Mouse (Mus musculus): Measurements from ENCODE around the gene Cd63. TPM values are rescaled to one million over a fixed set of nuclear protein-coding genes. Genes with fewer than 3 reads are reported as not detected.

The Cd63 gene
- total and polyA plus RNA-seq, 3 experiments: 0.04 to 1.7 (median 0.22) TPM

DNA sequence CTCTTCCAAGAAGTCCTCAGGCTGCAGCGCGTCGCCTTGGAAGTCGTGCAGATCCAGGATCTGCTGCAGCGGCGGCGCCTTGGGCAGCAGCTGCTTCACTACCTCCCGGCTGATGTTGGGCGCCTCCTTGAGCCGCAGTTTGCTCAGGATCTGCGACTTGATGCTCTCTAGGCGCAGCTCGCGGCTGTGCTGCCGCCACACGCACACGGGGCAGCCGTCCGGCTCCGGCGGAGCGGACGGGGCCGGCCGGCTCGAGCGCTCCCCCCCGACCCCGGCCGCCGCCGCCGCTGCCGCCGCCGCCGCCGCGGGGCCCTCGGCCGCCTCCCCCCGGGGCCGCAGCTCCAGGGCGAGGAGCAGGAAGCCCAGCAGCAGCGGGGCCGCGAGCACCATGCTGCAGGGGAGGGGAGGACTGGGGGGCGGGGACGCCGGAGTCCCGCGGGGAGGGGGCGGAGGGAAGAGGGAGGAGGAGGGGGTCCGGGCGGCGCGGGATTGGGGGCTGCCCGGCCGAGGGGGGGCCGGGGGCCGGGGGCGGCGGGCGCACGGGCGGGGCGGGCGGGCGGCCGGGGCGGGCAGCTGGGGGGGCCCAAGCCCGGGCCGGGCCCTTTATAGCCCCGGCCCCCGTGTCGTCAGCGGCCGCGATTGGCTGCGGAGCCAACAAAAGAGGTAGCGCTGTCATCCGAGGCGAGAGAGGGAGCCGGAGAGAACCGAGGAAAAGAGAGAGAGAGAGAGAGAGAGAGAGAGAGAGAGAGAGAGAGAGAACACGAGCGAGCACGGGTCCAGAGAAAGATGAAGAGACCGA is 9.3 kb upstream of the Cd63 start, which contains the start of gene Gdf11:
TSS of gene Gdf11 (minus strand) at position 423 of the 799 bp plus-strand sequence.
- Histone ChIP-seq H3K4me1 (ENCODE audit: insufficient read depth, low read depth, low read length) (peaks cover 29% of the 10 kb centered on the region), H3K4me3 (ENCODE audit: low read depth, low read length) (peak within 1 kb of the TSS; percentile 66; the same call in 1 of the 2 replicates), H3K27me3 (ENCODE audit: insufficient read depth, low read length) (peaks cover 62% of the 10 kb centered on the region), H3K9me3 (replicated peaks) (no peaks in the 10 kb centered on the region), H3K36me3 (replicated peaks) (no peaks in the 10 kb centered on the region)
- DNase-seq (ENCODE audit: low spot score) (no peak), ATAC-seq (ENCODE audit: extremely low read depth, insufficient number of reproducible peaks, low FRiP score, poor library complexity, severe bottlenecking) (no peak)
- TF ChIP-seq TAL1 (conservative IDR thresholded peaks at IDR 0.05; ENCODE audit: low read depth, low read length): no peak
- TF ChIP-seq GATA1 (IDR thresholded peaks at IDR 0.05; ENCODE audit: borderline replicate concordance, low read length): no peak
- no peak for TF ChIP-seq CTCF (IDR thresholded peaks at IDR 0.05; ENCODE audit: low read depth, low read length)
- TF ChIP-seq POLR2AphosphoS5 (IDR thresholded peaks at IDR 0.05; ENCODE audit: insufficient replicate concordance, low read depth, low read length): no peak
- no peak for TF ChIP-seq GATA2 (IDR thresholded peaks at IDR 0.05; ENCODE audit: borderline replicate concordance, low read depth, low read length)

DNA sequence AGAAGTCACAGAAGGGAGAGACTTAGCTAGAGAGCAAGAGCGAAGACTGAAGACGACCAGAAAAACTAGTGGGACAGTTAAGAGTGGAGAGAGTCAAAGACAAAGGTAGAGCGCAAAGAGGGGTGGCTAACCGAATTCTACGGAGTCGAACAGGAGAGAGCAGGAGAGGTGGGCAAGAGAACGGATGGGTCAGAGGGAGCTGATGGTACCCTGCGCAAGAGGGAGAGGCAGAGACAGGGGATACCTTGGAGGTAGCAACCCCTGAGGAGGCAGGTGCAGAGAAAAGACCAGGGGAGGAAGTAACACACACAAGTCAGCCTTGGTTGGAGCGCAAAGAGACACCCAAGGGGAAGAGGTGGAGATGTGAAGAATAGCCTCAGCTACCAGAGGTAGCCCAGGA is 8.5 kb upstream of the Cd63 start:
- H3K4me3 ChIP-seq (ENCODE audit: low read depth, low read length): no peak overlapping the region
- H3K9me3 ChIP-seq (replicated peaks): no peaks in the 10 kb centered on the region
- H3K27me3 ChIP-seq (ENCODE audit: insufficient read depth, low read length): peaks cover 60% of the 10 kb centered on the region
- no peaks in the 10 kb centered on the region for H3K36me3 ChIP-seq (replicated peaks)
- no peak for TF ChIP-seq GATA1 (IDR thresholded peaks at IDR 0.05; ENCODE audit: borderline replicate concordance, low read length)
- no peak for TF ChIP-seq POLR2AphosphoS5 (IDR thresholded peaks at IDR 0.05; ENCODE audit: insufficient replicate concordance, low read depth, low read length)
- TF ChIP-seq CTCF (IDR thresholded peaks at IDR 0.05; ENCODE audit: low read depth, low read length): no peak
- no peak for TF ChIP-seq GATA2 (IDR thresholded peaks at IDR 0.05; ENCODE audit: borderline replicate concordance, low read depth, low read length)
- no peak for TF ChIP-seq TAL1 (conservative IDR thresholded peaks at IDR 0.05; ENCODE audit: low read depth, low read length)
- ATAC-seq (ENCODE audit: extremely low read depth, insufficient number of reproducible peaks, low FRiP score, poor library complexity, severe bottlenecking): no peak
- H3K4me1 ChIP-seq (ENCODE audit: insufficient read depth, low read depth, low read length): peaks cover 29% of the 10 kb centered on the region
- DNase-seq (ENCODE audit: low spot score): no peak

DNA sequence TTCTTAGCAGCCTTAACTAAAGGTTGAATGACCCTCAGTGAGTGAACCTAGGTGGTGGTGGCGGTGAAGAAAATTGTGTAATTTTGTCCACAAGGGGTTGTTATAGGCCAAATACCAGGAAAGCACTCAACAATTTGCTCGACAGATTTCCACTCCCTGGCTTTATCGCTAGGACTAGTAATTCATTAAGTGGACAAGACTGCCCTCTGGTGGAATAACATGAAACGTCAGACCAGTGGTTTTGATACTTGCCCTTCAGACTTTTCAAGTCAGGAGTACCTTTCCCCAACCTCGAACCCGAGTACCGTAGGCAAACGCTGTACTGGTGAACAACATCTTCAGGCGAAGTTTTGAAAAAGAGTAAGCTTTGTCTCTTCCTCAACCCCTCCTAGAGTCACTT is 5.4 kb upstream of the Cd63 start:
- ATAC-seq (ENCODE audit: extremely low read depth, insufficient number of reproducible peaks, low FRiP score, poor library complexity, severe bottlenecking): peak; percentile 57; the same call in 1 of the 2 replicates
- TF ChIP-seq CTCF (IDR thresholded peaks at IDR 0.05; ENCODE audit: low read depth, low read length) (peak; percentile 48; the same call in 1 of the 2 replicates), GATA2 (IDR thresholded peaks at IDR 0.05; ENCODE audit: borderline replicate concordance, low read depth, low read length) (no peak)

DNA sequence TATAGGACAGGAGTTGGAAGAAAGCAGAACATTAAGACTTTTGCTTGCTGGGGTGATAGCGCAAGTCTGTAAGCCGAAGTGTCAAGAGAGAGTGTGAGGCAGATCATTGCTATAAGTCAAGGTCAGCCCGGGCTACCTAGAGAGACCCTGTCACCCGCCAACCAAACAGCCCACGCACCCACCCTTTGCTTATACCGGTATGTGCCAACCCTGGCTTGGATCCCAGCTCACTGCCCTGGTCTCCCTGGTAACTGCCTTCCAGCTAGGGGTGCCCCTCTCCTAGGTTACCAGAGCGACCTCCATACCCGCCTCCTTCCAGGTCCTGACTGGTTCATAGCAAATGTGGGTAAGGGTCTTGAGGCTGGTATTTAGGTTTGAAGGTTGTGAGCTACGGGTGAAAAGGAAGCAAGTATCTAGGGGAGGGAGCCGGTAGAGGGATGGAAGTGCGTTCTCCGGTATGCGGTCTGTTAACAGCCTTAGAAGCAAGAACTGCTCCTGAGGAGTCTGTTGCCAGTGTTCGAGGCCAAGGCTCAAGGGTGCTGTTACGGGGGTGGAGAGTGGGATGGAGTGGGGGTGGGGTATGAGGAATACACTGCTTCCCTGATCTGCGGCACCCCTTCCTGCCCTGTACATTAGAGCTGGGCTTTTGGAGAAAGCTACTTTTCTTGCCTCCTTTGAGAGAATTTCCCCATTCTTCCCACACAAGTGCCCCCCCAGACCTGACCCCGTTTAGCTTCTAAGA is 4.7 kb upstream of the Cd63 start:
- Histone ChIP-seq H3K36me3 (replicated peaks) (no peaks in the 10 kb centered on the region), H3K4me3 (ENCODE audit: low read depth, low read length) (no peak overlapping the region), H3K27me3 (ENCODE audit: insufficient read depth, low read length) (peaks cover 46% of the 10 kb centered on the region), H3K9me3 (replicated peaks) (no peaks in the 10 kb centered on the region), H3K4me1 (ENCODE audit: insufficient read depth, low read depth, low read length) (peaks cover 11% of the 10 kb centered on the region)
- no peak for ATAC-seq (ENCODE audit: extremely low read depth, insufficient number of reproducible peaks, low FRiP score, poor library complexity, severe bottlenecking)
- TF ChIP-seq GATA2 (IDR thresholded peaks at IDR 0.05; ENCODE audit: borderline replicate concordance, low read depth, low read length) (no peak), TAL1 (conservative IDR thresholded peaks at IDR 0.05; ENCODE audit: low read depth, low read length) (no peak), POLR2AphosphoS5 (IDR thresholded peaks at IDR 0.05; ENCODE audit: insufficient replicate concordance, low read depth, low read length) (no peak), CTCF (IDR thresholded peaks at IDR 0.05; ENCODE audit: low read depth, low read length) (no peak), GATA1 (IDR thresholded peaks at IDR 0.05; ENCODE audit: borderline replicate concordance, low read length) (no peak)
- DNase-seq (ENCODE audit: low spot score): no peak

More for the DNA sequence above, 5.4 kb upstream of the Cd63 start:
- Histone ChIP-seq H3K9me3 (replicated peaks) (no peaks in the 10 kb centered on the region), H3K27me3 (ENCODE audit: insufficient read depth, low read length) (peaks cover 53% of the 10 kb centered on the region), H3K36me3 (replicated peaks) (no peaks in the 10 kb centered on the region), H3K4me1 (ENCODE audit: insufficient read depth, low read depth, low read length) (peaks cover 18% of the 10 kb centered on the region), H3K4me3 (ENCODE audit: low read depth, low read length) (no peak overlapping the region)
- peak; percentile 72 for DNase-seq (ENCODE audit: low spot score)

GRCm38 (mm10) chr10:128896807-128897206 is 4.0 kb upstream of the Cd63 start:
- DNase-seq (ENCODE audit: low spot score): no peak
- Histone ChIP-seq H3K9me3 (replicated peaks) (no peaks in the 10 kb centered on the region), H3K27me3 (ENCODE audit: insufficient read depth, low read length) (peaks cover 42% of the 10 kb centered on the region), H3K36me3 (replicated peaks) (no peaks in the 10 kb centered on the region), H3K4me3 (ENCODE audit: low read depth, low read length) (no peak overlapping the region), H3K4me1 (ENCODE audit: insufficient read depth, low read depth, low read length) (peaks cover 11% of the 10 kb centered on the region)
- no peak for ATAC-seq (ENCODE audit: extremely low read depth, insufficient number of reproducible peaks, low FRiP score, poor library complexity, severe bottlenecking)
- TF ChIP-seq POLR2AphosphoS5 (IDR thresholded peaks at IDR 0.05; ENCODE audit: insufficient replicate concordance, low read depth, low read length) (no peak), GATA1 (IDR thresholded peaks at IDR 0.05; ENCODE audit: borderline replicate concordance, low read length) (no peak), GATA2 (IDR thresholded peaks at IDR 0.05; ENCODE audit: borderline replicate concordance, low read depth, low read length) (no peak)

DNA sequence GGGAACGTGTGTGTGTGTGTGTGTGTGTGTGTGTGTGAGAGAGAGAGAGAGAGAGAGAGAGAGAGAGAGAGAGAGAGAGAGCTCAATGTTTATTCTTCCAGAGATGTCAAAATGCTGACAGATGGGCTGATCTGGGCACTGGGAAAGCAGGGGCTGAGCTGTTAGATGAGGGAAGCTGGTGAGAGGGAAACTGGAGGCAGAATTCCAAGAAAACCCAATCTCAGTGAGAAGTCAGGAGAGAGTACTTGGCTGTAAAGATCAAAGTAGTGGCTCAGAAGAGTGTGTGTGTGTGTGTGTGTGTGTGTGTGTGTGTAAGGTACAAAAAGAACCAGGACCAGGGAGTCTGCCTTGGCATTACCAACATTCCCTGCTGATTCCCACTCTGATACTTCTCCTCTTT is 3.3 kb upstream of the Cd63 start:
- no peak for ATAC-seq (ENCODE audit: extremely low read depth, insufficient number of reproducible peaks, low FRiP score, poor library complexity, severe bottlenecking)
- Histone ChIP-seq H3K27me3 (ENCODE audit: insufficient read depth, low read length) (peaks cover 38% of the 10 kb centered on the region), H3K4me1 (ENCODE audit: insufficient read depth, low read depth, low read length) (peaks cover 11% of the 10 kb centered on the region), H3K9me3 (replicated peaks) (no peaks in the 10 kb centered on the region), H3K4me3 (ENCODE audit: low read depth, low read length) (no peak overlapping the region), H3K36me3 (replicated peaks) (no peaks in the 10 kb centered on the region)
- no peak for DNase-seq (ENCODE audit: low spot score)
- TF ChIP-seq GATA2 (IDR thresholded peaks at IDR 0.05; ENCODE audit: borderline replicate concordance, low read depth, low read length) (no peak), POLR2AphosphoS5 (IDR thresholded peaks at IDR 0.05; ENCODE audit: insufficient replicate concordance, low read depth, low read length) (no peak), TAL1 (conservative IDR thresholded peaks at IDR 0.05; ENCODE audit: low read depth, low read length) (no peak), GATA1 (IDR thresholded peaks at IDR 0.05; ENCODE audit: borderline replicate concordance, low read length) (no peak), CTCF (IDR thresholded peaks at IDR 0.05; ENCODE audit: low read depth, low read length) (no peak)
